Mouse (Mus musculus) ES-Bruce4 (cell line): Measurements from ENCODE around the gene 1110002E22Rik. TPM values are rescaled to one million over a fixed set of nuclear protein-coding genes. Genes with fewer than 3 reads are reported as not detected.

Source experiments
- H3K27ac ChIP-seq: 2 replicates; pipeline ENCODE4 v1.5.1; 2012; ENCODE audit warnings: low read length, inconsistent platforms; ENCODE audit not compliant: insufficient read depth
- H3K27me3 ChIP-seq: 2 replicates; pipeline ENCODE4 v1.6.1; 2012; ENCODE audit warnings: mild to moderate bottlenecking, low read length, inconsistent platforms; ENCODE audit not compliant: control insufficient read depth, poor library complexity, insufficient read depth, severe bottlenecking
- H3K36me3 ChIP-seq: 2 replicates; pipeline ENCODE4 v1.6.1; 2012; ENCODE audit warnings: inconsistent platforms, mild to moderate bottlenecking, low read length, moderate library complexity; ENCODE audit not compliant: control insufficient read depth, poor library complexity, insufficient read depth, severe bottlenecking
- H3K4me1 ChIP-seq: one replicate; pipeline ENCODE4 v1.8.1; 2011; ENCODE audit warnings: low read length; ENCODE audit not compliant: control insufficient read depth, insufficient read depth
- H3K4me3 ChIP-seq: 2 replicates; pipeline ENCODE4 v1.5.1; 2011; ENCODE audit warnings: low read depth, mild to moderate bottlenecking, low read length
- H3K9ac ChIP-seq: 2 replicates; pipeline ENCODE4 v1.6.1; 2012; ENCODE audit warnings: low read depth, mild to moderate bottlenecking, inconsistent platforms; ENCODE audit not compliant: poor library complexity, severe bottlenecking
- H3K9me3 ChIP-seq: replicated peaks from 2 replicates; pipeline ENCODE4 v1.6.1; 2012; ENCODE audit warnings: mild to moderate bottlenecking, low read length, inconsistent platforms; ENCODE audit not compliant: control insufficient read depth, poor library complexity, insufficient read depth, severe bottlenecking
- CTCF ChIP-seq: IDR thresholded peaks from one replicate; pipeline ENCODE4 v1.8.1; 2011; ENCODE audit warnings: low read depth, low read length
- EP300 ChIP-seq: IDR thresholded peaks from 2 replicates; pipeline ENCODE4 v1.6.1; 2011; ENCODE audit warnings: low read depth, low read length; ENCODE audit not compliant: insufficient read depth
- POLR2A ChIP-seq: IDR thresholded peaks from one replicate; pipeline ENCODE4 v1.8.1; 2011; ENCODE audit warnings: low read length; ENCODE audit not compliant: insufficient read depth
- polyA plus RNA-seq: library from polyadenylated mRNA; stranded (reverse); fragments of >200 nt; gene quantifications from 2 replicates; pipeline ENCODE4 v1.2.4, GENCODE M21; 2011; ENCODE audit warnings: low read depth; ENCODE audit not compliant: missing spikeins, insufficient read depth, insufficient read length

Gene 1110002E22Rik
- polyA plus RNA-seq, 1 experiment: not detected

GRCm38 (mm10) chr3:138060429-138060828 lies 4.4 kb upstream of the 1110002E22Rik start:
- no peaks in the 10 kb centered on the region for H3K36me3 ChIP-seq
- no peak for TF ChIP-seq CTCF
- H3K9me3 ChIP-seq: no peaks in the 10 kb centered on the region
- H3K27me3 ChIP-seq: no peaks in the 10 kb centered on the region
- H3K9ac ChIP-seq: no peak overlapping the region
- no peak overlapping the region for H3K4me3 ChIP-seq
- no peak overlapping the region for H3K27ac ChIP-seq
- H3K4me1 ChIP-seq: no peaks in the 10 kb centered on the region

- H3K9me3 ChIP-seq: no peaks in the 10 kb centered on the region
- H3K4me1 ChIP-seq: no peaks in the 10 kb centered on the region
- no peaks in the 10 kb centered on the region for H3K27me3 ChIP-seq
- H3K4me3 ChIP-seq: no peak overlapping the region
- no peak for TF ChIP-seq POLR2A
- no peak for TF ChIP-seq CTCF
- no peak for TF ChIP-seq EP300
- H3K27ac ChIP-seq: no peak overlapping the region
- H3K36me3 ChIP-seq: no peaks in the 10 kb centered on the region
- no peak overlapping the region for H3K9ac ChIP-seq
Observed at GRCm38 (mm10) chr3:138061205-138061911, 3.5 kb upstream of the 1110002E22Rik start.

GRCm38 (mm10) chr3:138062673-138063072 lies 2.2 kb upstream of the 1110002E22Rik start:
- no peak for TF ChIP-seq EP300
- no peak for TF ChIP-seq CTCF
- no peak for TF ChIP-seq POLR2A
- Histone ChIP-seq H3K4me1 (no peaks in the 10 kb centered on the region), H3K9me3 (no peaks in the 10 kb centered on the region), H3K27ac (no peak overlapping the region), H3K4me3 (no peak overlapping the region), H3K27me3 (no peaks in the 10 kb centered on the region), H3K9ac (no peak overlapping the region), H3K36me3 (no peaks in the 10 kb centered on the region)

GRCm38 (mm10) chr3:138063731-138064329 lies 1.0 kb upstream of the 1110002E22Rik start:
- Histone ChIP-seq H3K36me3 (no peaks in the 10 kb centered on the region), H3K4me3 (no peak overlapping the region), H3K27me3 (no peaks in the 10 kb centered on the region), H3K27ac (no peak overlapping the region), H3K4me1 (no peaks in the 10 kb centered on the region), H3K9ac (no peak overlapping the region), H3K9me3 (no peaks in the 10 kb centered on the region)
- TF ChIP-seq EP300: no peak
- no peak for TF ChIP-seq POLR2A
- no peak for TF ChIP-seq CTCF

- H3K4me3 ChIP-seq: no peak overlapping the region
- no peak overlapping the region for H3K27ac ChIP-seq
- TF ChIP-seq CTCF (no peak), EP300 (no peak), POLR2A (no peak)
Observed at GRCm38 (mm10) chr3:138065930-138066329, 1.1 kb downstream of the 1110002E22Rik start.

GRCm38 (mm10) chr3:138066348-138066856 lies 1.6 kb downstream of the 1110002E22Rik start:
- Histone ChIP-seq H3K27me3 (no peaks in the 10 kb centered on the region), H3K36me3 (no peaks in the 10 kb centered on the region), H3K9ac (no peak overlapping the region), H3K9me3 (no peaks in the 10 kb centered on the region), H3K4me3 (no peak overlapping the region), H3K4me1 (no peaks in the 10 kb centered on the region), H3K27ac (no peak overlapping the region)
- TF ChIP-seq EP300 (no peak), POLR2A (no peak), CTCF (no peak)

More at GRCm38 (mm10) chr3:138065930-138066329, 1.1 kb downstream of the 1110002E22Rik start:
- Histone ChIP-seq H3K9me3 (no peaks in the 10 kb centered on the region), H3K27me3 (no peaks in the 10 kb centered on the region), H3K9ac (no peak overlapping the region), H3K4me1 (no peaks in the 10 kb centered on the region), H3K36me3 (no peaks in the 10 kb centered on the region)
